Mouse (Mus musculus) inflammation-experienced regulatory T-cells, adult 6 months (primary cell): ENCODE measurements around the gene Camkv. TPM values are rescaled to one million over a fixed set of nuclear protein-coding genes. Genes with fewer than 3 reads are reported as not detected.

Experiments used
- ATAC-seq: one replicate; pipeline ENCODE4 v1.8.0; 2017
- polyA plus RNA-seq, 3 experiments: library from polyadenylated mRNA; unstranded; fragments of 100-300 nt; shearing (Covaris generic); gene quantifications; one replicate each; pipeline ENCODE4 v1.2.1; 2017

The Camkv gene
- polyA plus RNA-seq, 3 experiments from 2014 or later = not detected

DNA sequence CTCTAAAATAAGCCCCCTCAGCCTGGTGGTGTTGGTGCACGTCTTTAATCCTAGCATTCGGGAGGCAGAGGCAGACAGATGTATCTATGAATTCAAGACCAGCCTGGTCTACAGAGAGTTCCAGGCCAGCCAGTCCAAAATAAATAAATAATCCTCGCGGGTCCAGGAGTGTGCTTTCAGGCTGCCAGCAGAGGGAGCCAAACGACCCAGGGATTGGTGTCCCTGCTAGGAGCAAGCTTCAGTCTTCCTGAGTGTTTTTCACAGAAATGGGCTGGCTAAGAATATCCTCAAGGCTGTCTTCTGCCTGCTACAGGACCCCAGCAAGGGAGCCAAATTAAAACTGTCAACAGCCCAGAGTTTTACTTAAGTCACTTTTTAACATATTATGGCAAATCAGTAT lies 28.2 kb downstream of the Camkv start:
- peak; percentile 63 for ATAC-seq

DNA sequence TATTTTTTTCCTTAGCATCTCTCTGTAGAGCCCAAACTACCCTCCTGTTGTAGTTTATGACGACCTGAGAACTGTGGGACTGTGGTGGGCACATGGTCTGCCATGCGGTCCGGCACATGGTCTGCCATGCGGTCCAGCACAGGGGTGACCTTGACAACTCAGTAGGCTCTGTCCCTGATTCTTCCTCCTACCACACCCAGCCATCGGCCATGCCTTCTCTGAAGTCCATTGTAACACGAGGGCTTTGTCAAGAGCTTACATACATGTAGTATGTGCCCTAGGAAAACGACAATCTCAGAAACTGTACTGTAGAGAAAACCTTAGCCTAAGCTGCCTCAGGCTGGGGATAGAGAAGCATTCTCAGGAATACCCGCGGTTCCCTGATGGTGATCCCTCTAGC lies 29.2 kb downstream of the Camkv start:
- ATAC-seq = no peak

DNA sequence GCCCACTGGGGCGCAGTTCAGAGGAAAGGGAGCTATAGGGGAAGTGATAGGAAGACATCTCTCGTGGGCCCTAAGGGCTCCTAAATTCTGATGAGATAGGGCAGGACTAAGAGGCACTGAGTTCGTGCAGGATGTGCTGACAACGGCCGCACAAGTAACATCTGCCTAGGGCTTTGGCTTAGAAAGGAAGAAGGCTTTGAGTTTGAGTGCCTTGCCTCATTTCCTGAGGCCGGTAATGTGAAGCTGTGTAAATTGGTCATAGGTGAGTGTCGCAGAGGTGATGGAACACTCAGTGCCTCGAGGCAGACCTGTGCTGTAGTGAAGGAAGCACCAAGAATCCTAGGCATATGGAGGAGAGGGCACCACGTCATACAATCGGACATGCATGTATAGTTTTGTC lies 31.2 kb downstream of the Camkv start:
- no peak for ATAC-seq

DNA sequence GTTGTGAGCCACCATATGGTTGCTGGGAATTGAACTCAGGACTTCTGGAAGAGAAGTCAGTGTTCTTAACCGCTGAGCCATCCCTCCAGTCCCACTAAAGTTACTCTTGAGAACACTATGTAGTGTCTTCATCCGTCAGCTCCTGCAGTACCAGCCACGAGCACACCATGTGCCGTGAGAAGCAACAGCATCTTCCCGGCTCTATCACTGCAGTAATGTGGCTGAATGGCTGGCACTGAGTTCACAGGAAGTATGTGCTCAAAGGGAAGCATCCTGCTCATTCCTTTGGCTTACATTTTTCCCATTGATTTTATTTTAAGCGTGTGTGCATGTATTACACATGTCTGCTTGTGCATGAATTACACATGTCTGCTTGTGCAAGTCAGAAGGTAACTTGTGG lies 32.0 kb downstream of the Camkv start:
- ATAC-seq = no peak

DNA sequence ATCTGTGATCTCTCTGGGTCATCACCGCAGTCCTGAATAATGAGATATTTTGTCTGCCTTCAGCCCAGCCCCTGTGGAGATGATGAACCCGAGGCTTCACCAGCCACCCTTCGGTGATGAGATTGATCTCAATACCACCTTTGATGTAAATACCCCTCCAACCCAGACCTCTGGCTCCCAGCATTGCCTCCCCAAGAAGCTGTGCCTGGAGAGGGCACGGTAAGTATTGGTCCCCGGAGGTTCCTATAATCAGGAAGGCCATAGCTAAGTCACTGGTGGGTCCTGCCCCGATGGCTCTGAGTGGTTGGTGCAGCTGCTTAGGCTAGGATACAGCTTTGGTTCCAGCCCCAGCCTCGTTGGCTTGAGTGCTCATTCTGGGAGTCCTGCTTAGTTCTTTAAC lies 33.1 kb downstream of the Camkv start:
- ATAC-seq = no peak

DNA sequence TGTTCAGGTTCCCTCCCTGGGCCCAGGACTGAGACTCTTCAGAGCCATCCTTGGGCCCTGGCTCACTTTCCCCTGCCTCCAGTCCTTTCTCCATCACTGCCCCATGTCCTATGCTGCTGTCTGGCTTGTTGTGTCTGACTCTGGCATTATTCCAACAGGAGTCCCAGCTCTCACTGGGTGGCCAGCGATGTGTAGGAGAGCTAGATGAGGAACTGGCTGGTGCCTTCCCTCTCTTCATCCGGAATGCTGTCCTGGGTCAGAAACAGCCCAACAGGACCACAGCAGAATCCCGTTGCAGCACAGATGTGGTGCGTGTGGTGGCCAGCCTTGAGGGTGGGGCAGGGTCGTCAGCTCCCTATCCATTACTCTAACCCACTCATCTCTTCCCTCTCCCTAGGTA lies 34.8 kb downstream of the Camkv start:
- ATAC-seq = no peak

DNA sequence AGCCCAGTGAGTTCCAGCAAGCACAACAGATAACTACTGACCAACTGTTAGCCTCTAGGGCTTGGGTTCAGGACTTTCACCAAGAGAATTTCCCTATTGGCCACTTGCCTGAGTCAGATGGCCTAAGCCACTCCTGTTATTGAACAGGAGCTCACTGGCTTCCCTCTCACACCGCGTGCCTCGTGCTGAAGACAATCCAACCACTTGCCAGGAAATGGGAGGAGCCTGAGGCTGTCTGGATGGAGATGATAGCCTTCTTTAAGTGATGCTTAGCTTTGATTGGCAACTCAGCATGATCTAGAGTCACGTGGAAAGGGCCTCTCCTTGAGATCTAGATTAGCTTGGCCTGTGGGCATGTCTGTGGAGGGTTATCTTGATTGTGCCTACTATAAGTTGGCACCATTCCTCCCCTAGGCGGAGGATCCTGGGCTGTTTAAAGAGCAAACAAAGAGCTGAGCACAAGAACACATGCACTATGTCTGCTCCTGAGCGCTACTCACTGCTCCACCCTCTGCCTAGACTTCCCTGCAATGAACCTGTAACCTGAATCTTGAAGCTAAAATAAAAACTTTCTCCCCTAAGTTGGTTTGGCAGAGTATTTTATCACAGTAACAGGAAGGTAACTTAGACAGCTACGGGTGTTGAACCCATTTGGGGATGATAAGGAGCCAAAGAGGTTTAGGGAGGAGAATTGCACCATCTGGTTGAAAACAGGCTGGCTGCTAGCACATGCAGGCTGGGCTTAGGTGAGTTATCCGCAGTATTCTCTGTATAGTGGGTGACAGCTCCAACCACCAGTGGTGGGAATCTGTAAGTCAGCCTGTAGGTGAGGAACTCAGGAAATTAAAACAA lies 36.4 kb downstream of the Camkv start:
- ATAC-seq = no peak

DNA sequence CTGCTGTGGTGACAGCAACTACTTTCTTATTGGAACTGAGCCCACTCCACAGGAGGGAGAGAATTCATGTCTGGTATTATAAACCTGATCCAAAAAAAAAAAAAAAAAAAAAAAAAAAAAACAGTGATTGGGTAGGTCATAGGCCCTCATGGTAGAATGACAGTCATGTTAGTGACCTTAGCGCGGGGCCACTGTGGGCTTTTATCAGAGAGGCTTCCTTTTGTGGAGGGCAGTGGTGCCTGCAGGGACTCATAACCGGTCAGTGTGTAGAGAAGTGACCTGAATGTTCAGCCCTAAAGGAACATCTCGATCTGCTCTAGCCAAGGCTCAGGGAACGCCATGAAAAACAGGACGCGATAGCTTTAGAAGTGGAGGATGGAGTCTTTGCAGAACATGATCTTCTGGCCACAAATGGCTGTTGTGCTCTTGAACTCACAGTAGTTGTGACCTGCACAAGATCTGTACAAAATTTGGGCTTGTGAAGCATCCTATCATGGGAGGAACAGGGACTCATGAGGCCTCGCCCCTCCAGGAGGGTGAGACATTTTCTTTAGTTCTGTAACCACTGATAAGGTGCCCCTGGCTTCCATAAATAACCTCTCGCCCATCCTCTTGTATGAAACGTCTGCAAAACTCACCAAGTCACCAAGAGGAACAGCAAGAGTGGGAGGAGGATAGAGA lies 39.2 kb downstream of the Camkv start:
- ATAC-seq = no peak

DNA sequence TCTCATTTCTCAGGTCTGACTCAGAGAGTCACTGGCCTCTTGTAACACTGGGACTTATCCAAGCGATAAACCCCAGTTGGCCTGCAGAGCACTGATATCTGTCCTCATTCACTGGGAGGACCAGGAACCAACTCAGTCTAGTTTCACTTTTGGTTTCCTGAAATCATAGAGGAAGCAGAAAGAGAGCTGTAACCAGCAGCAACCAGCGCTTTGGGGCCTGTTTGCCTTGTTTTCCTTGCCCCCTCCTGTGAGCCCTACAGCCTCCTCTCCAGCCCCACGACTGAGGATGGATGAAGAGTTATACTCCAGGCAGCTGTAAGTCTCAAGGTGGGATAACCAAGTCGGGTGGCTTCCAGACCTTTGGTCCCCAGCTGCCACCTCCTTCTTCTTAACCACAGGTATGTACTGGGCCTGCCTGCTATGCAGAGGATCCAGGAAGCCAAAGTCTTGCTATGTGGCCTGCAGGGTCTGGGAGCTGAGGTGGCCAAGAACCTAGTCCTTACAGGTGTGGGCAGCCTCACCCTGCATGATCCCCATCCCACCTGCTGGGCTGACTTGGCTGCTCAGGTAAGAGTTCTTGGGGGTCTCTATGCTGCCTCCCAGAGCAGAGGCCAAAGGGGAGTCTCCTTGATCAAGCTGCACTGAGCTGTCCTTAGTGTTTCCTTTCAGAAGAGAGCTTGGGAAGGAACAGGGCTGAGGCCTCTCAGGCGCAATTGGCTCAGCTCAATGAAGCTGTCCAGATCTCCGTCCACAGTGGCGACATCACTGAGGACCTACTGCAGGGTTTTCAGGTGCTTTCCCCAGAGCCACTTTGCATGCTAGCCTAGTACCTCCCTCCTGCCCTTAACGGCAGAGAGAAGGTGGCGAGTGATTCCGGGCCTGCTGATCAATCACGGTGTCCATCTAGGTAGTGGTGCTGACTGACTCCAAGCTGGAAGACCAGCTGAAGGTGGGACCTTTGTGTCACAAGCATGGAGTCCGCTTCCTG lies 40.2 kb downstream of the Camkv start, which contains the start of gene Uba7:
TSS of gene Uba7 (plus strand) at position 107 of the 988 bp plus-strand sequence.
- ATAC-seq = peak; percentile 94

DNA sequence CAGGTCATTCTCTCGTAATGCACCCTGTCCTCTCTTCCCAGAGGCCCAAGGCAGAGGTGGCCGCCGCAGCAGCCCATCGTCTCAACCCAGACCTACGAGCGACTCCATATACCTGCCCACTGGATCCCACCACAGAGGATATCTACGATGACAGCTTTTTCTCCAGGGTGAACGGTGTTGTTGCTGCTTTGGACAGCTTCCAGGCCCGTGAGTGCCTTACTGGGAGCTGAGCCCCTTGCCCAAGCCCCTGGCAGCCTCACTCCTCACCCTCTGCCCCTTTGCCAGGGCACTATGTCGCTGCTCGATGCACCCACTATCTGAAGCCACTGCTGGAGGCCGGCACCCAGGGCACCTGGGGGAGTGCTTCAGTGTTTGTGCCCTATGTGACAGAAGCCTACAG lies 43.3 kb downstream of the Camkv start:
- ATAC-seq = no peak

DNA sequence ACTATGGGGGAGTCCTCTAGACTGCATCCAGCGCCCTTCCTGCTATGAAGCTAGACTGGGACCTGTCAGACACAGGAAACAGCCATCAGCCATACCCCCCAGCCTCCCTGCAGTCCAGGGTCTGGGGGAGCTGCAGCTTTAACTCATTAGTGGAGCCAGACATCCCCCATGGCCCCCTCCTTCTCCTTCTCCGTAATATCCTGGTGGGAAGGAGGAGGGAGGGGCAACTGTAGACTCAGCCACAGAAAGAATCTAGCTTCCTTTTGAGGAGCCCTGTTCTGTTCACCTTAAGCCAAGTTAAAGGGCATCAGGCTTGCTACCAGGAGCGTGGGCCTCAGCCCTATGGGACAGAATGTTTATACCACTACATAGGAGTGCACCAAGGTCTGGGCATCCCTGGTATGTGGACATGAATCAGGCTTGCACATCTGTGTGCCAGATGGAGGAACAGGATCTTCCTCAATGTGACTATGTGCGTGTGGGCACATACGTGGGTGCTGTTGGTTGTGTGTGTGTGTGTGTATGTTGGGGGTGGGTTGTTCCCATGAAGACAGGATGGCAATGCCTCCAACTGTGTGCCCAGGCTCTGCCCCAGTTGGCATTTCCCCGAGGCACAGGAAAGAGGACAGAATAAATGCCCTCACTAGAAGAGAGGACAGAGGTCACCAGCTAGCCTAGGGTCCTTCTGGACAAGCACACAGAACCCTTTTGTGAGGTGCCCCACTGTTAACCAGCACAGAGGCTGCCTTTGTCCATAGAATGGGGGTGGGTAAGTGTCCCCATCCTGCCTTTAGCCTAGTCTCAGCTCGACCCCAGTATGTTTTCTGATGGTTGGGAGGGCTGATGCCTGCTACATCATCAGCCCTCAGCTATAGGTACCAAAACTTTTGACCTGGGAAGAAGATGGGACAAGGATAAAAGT lies 46.5 kb downstream of the Camkv start:
- ATAC-seq = no peak

DNA sequence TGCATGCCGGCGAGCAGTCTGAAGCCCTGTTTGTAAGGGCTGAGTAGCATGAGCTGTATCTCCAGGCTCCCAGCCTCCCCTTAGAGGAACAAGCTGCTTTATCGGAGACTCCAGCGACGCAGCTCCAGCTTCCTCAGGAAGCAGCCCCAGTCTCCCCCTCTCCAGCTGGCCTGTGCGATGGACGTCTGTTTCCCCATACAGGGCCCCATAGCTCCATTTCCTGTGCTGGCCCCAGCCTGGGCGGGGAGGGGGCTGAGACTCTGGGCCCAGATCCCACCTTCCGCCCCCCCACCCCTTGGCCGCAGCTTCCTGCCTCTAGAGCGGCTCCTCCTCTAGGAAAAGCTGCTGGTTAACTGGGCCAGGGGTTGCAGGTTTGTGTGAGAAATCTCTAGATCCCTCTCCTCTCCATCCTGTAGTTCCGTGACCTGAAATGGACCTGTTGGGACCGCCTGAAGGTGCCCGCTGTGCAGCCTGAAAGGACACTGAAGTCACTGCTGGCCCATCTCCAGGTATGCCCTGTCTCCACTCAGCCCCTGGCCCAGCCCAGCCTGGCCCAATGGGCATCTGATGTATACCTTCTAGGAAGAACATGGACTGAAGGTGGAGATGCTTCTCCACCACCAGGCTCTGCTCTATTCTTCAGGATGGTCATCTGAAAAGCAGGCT lies 47.3 kb downstream of the Camkv start, which contains the start of gene Gm20661:
TSS of gene Gm20661 (plus strand) at position 378 of the 666 bp plus-strand sequence.
- no peak for ATAC-seq

DNA sequence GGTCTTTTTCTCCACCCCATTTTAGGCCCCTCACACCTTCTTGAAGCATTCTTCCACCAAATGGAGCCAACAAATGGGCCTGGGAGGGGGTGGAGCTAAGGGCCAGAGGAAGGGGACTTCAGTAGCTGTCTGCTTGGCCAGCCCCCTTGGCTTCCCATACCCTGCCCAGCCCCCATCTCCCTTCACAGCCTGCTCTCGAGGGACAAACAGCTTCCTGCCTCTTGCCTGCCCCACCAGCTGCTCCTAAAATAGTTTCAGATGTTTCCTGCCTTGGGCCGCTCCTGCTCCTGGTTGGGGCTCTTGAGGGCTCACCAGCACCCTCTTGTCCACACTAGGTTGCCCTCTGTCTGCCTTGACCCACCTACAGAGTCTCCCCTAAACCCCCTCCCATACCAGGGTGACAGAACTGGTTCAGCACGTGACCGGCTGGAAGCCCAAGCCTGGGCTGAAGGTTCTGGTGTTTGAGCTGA lies 48.0 kb downstream of the Camkv start:
- ATAC-seq = no peak

DNA sequence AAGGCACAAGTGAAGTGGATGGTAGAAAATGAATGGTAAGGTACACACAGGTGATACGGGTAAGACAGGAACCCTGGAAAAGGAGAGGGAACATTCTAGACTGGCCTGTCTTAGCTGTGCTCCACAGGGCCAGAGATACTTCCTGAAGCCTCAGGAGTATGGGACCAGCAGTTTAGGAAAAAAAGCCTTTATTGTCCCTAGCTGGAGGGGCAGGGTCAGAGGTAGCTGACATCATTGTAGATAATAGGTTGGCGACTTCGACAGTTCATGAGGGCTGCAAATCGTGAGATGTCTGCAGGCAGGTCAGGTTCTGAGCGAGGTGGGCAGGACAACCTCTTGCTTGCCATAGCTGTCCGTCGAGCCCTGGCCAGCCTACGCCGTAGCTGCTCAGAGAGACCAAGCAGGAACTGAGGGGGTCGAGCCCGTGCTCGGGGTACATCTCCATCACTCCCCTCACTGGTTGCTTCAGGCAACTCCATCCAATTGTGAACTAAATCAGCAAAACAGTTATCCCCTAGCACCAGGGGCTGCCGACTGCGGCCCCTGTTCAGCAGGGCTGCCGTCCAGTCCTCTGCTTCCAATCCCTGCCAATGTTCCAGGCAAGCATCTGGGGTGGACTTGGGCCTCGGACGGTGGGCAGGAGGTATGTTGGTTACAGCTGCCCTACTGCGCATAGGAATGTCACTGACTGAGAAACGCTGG lies 48.7 kb downstream of the Camkv start:
- no peak for ATAC-seq

DNA sequence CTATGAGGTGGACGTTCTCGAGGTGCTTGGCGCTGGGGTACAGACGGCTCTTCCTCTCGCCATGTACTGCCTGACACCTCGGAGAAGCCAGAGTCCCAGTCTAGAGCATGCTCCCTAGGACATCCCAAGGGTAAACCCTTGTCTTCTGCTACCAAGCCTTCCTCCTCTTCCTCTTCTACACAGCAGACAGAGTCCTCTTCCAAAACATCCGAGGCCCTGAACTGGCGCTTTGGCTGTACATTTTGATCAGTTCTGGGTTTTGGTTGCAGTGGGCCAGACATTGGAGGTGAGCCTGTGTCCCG lies 49.2 kb downstream of the Camkv start:
- no peak for ATAC-seq

DNA sequence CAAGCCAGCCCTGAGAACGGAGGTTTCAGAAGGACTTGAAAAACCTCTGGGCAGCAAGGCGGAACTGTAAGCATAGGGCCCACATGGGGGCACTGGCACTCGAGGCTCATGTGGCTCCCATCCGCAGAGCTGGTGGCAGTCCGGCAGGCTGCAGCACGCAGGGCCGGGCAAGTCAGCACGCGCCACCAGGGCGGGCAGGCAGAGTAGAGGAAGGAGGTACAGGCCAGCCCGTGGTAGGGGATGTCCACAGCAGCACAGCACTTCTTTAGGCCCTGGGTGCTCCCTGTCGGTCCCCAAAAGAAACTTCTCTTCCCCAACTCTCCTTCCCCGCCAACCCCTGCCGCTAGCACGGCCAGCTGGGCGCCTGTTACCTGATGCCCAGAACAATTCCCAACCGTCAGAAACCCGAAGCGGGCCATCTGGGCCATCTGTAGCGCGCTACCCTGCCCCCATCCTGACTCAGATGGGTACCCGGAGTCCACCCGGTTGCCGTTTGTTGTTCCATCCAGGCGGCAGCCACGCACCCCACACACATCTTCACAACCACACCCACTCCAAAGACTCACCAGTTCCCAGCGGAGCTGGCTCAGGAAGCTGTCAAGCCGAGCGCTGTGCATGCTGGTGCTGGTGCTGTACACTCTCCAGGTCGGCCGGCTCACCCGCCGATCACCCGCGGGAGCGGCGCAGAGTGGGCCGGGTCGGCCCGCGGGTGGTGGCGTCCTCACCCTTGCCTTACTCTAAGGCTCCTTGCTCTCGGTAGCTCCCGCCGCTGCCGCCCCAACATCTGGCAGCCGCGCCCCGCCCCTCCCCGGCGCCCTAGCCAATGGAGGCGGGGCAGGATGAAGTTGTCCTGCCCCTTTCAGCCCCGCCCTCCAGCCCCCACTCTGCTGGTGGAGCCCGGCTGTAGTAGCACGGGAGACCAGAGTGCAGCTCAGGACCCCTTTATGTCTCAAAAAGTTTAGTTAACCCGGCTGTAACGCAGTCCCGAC lies 50.0 kb downstream of the Camkv start, which contains the start of gene Inka1:
TSS of gene Inka1 (minus strand) at position 749 of the 989 bp plus-strand sequence.
- ATAC-seq = peak; percentile 82

DNA sequence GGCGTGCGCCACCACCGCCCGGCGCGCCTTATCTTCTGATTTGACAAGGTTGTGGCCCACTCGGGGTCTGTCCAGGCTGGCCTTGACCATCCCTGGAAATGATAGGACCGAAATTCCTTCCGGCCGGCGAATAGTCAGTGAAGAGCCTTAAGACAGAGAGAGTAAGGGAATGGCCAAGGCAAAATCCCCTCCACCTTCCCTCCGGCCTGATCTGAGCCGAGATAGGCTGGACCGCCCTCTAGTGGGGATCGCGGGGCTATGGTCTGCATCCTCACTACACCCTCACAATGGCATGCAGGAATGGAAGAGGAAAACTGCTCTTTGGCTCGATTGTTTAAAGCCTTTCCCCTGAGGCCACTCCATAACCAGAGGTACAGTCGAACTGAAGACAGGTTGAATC lies 50.9 kb downstream of the Camkv start:
- ATAC-seq = peak; percentile 42

DNA sequence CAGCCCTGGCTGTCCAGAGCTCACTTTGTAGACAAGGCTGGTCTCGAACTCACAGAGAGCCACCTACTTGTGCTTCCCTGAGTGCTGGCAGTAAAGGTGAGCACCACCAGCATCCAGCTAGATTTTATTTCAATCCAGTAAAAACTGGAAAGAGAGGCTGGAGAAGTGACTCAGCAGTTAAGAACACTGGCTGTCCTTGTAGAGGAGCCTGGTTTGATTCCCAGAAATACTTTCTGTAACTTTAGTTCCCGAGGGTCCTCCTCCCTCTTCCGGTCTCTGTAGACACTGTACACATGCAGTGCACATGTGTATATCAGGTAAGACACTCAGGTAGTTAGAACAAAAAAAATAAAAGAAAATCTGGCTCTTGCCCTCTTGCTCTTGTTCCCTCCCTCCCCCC lies 52.5 kb downstream of the Camkv start:
- no peak for ATAC-seq

DNA sequence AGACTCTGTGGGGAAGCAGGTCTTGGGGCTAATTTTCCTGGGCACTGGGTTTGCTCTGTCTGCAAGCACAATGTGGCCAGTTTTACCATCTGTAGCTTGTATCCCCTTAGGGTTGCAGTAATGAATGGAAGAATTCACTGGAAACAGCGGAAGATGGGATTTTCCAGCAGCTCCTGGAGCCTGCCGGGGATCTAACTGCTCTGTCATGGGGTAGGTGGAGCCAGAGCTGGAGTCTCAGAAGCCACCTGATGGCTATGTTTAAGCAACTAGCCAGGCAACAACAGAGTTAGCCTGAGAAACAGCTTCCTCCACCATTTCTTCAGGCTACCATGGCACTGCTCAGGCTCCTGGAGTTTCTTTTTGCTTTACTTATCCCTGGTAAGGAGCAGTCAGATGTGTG lies 56.7 kb downstream of the Camkv start, which contains the start of gene Cdhr4:
TSS of gene Cdhr4 (plus strand) at position 301 of the 400 bp plus-strand sequence.
- ATAC-seq = no peak
